Mouse (Mus musculus) midbrain, embryonic 12.5 days (tissue): ENCODE measurements around the gene Wfdc18. TPM values are rescaled to one million over a fixed set of nuclear protein-coding genes. Genes with fewer than 3 reads are reported as not detected.

Source experiments
- ATAC-seq: fragments of 200-750 bp; cut with Nextera tagmentation; 2 replicates; pipeline ENCODE4 v1.8.0; 2017; ENCODE audit warnings: low read depth, moderate TSS enrichment, moderate library complexity; ENCODE audit not compliant: low FRiP score
- H3K27ac ChIP-seq: fragments of 300-500 bp; sonication (generic); replicated peaks from 2 replicates; pipeline ENCODE4 v1.5.1; 2016; ENCODE audit warnings: mild to moderate bottlenecking
- H3K27me3 ChIP-seq: fragments of 300-500 bp; sonication (generic); 2 replicates; pipeline ENCODE4 v1.6.1; 2016; ENCODE audit warnings: mild to moderate bottlenecking
- H3K36me3 ChIP-seq: fragments of 300-500 bp; sonication (generic); 2 replicates; pipeline ENCODE4 v1.6.1; 2016
- H3K4me1 ChIP-seq: fragments of 300-500 bp; sonication (generic); 2 replicates; pipeline ENCODE4 v1.6.1; 2016
- H3K4me2 ChIP-seq: fragments of 300-500 bp; sonication (generic); replicated peaks from 2 replicates; pipeline ENCODE4 v1.6.1; 2016; ENCODE audit warnings: mild to moderate bottlenecking, moderate library complexity
- H3K4me3 ChIP-seq: fragments of 300-500 bp; sonication (generic); 2 replicates; pipeline ENCODE4 v1.5.1; 2016; ENCODE audit warnings: mild to moderate bottlenecking
- H3K9ac ChIP-seq: fragments of 300-500 bp; sonication (generic); replicated peaks from 2 replicates; pipeline ENCODE4 v1.6.1; 2016; ENCODE audit warnings: mild to moderate bottlenecking, moderate library complexity
- H3K9me3 ChIP-seq: fragments of 300-500 bp; sonication (generic); 2 replicates; pipeline ENCODE4 v1.6.1; 2016; ENCODE audit warnings: mild to moderate bottlenecking
- WGBS: fragments of 180-500 bp; shearing (Covaris S2); methylation state at CpG from one replicate; pipeline ENCODE4 v1.1.7; 2016; 5-methylcytosine and 5-hydroxymethylcytosine counted together
- polyA plus RNA-seq: library from polyadenylated mRNA; unstranded; fragments of >200 nt; fragmentation: Nextera tagmentation; extraction: Ambion mirVana; gene quantifications from 2 replicates; pipeline ENCODE4 v1.2.1, GENCODE M21; 2016

Wfdc18 gene
- not detected in 2 replicates for polyA plus RNA-seq

GRCm38 (mm10) chr11:83708715-83709114 is at the start of gene Wfdc18:
Wfdc18 (plus strand) TSS chr11:83709015.
- Histone ChIP-seq H3K9ac (no peak within 1 kb of the TSS), H3K9me3 (no peaks in the 10 kb centered on the region), H3K36me3 (no peaks in the 10 kb centered on the region), H3K4me1 (no peaks in the 10 kb centered on the region), H3K4me2 (no peak within 1 kb of the TSS), H3K27ac (no peak within 1 kb of the TSS), H3K4me3 (no peak within 1 kb of the TSS), H3K27me3 (no peaks in the 10 kb centered on the region)
- ATAC-seq: no peak
- 71% methylated on average over 4 of the region's 4 CpGs for WGBS

GRCm38 (mm10) chr11:83662204-83662603 is 46.6 kb upstream of the Wfdc18 start, which contains the start of gene Ccl4:
Ccl4 (plus strand) TSS chr11:83662584.
- Histone ChIP-seq H3K9me3 (no peaks in the 10 kb centered on the region), H3K27me3 (no peaks in the 10 kb centered on the region), H3K4me2 (no peak within 1 kb of the TSS), H3K36me3 (no peaks in the 10 kb centered on the region), H3K4me1 (no peaks in the 10 kb centered on the region), H3K4me3 (no peak within 1 kb of the TSS), H3K27ac (no peak within 1 kb of the TSS), H3K9ac (no peak within 1 kb of the TSS)
- no peak for ATAC-seq
- WGBS: 79% methylated on average over 6 of the region's 6 CpGs

- Histone ChIP-seq H3K4me3 (no peak overlapping the region), H3K27me3 (no peaks in the 10 kb centered on the region), H3K27ac (no peak overlapping the region), H3K4me1 (no peaks in the 10 kb centered on the region), H3K9ac (no peak overlapping the region), H3K4me2 (no peak overlapping the region), H3K36me3 (no peaks in the 10 kb centered on the region), H3K9me3 (no peaks in the 10 kb centered on the region)
- ATAC-seq: no peak
- 90% methylated on average over 5 of the region's 5 CpGs for WGBS
Observed at GRCm38 (mm10) chr11:83663532-83663931, 45.3 kb upstream of the Wfdc18 start.

DNA sequence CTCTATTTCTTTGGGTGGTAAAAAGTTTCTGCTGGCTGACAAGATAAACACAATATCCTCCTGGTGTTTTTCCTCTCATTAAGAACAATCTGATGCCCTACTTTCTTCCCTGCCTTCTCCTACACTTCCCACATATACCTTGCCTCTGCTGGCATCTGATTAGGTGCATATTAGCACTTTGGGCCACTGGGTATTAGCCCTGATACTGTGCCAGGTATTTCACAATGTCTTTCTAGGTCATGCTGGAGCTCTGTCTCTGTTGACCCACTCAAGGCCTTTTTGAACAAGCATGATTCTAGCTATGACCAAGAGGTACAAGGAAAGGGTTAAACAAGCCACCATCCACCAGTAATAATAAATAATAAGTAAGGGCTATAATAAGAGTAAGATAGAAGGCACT is 37.1 kb upstream of the Wfdc18 start:
- no peak for ATAC-seq
- no peak overlapping the region for H3K4me2 ChIP-seq
- H3K4me3 ChIP-seq: no peak overlapping the region
- H3K9me3 ChIP-seq: no peaks in the 10 kb centered on the region
- no peaks in the 10 kb centered on the region for H3K36me3 ChIP-seq
- no peaks in the 10 kb centered on the region for H3K27me3 ChIP-seq
- H3K4me1 ChIP-seq: no peaks in the 10 kb centered on the region
- no peak overlapping the region for H3K27ac ChIP-seq
- no peak overlapping the region for H3K9ac ChIP-seq

DNA sequence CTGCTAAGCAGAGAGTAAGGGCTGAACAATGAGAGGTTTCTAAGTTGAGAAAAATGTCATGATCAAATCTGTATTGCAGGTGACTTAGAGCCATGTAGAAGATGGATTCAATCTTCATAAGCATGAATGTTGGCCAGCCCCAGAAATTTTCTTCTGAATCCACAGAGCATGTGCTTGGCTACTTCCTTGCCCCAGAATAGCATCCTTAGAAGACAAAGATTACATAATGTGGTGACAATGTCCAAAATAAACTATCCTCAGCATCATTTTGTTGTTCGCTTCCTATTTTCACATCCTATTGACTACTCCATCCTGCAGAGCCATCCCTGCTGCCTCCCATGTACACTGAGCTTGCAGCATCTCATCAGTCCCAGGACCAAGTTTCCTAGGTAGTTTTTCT is 33.1 kb upstream of the Wfdc18 start:
- H3K9ac ChIP-seq: no peak overlapping the region
- no peaks in the 10 kb centered on the region for H3K4me1 ChIP-seq
- no peak overlapping the region for H3K4me2 ChIP-seq
- H3K27ac ChIP-seq: no peak overlapping the region
- H3K36me3 ChIP-seq: no peaks in the 10 kb centered on the region
- H3K9me3 ChIP-seq: no peaks in the 10 kb centered on the region
- no peaks in the 10 kb centered on the region; the same call in 1 of the 2 replicates for H3K27me3 ChIP-seq
- no peak overlapping the region for H3K4me3 ChIP-seq
- ATAC-seq: no peak
- WGBS: 96% methylated on average over 1 of the region's 1 CpGs

- ATAC-seq: no peak
- Histone ChIP-seq H3K4me3 (no peak overlapping the region), H3K4me1 (no peaks in the 10 kb centered on the region), H3K36me3 (no peaks in the 10 kb centered on the region), H3K9ac (no peak overlapping the region), H3K4me2 (no peak overlapping the region), H3K27me3 (no peaks in the 10 kb centered on the region), H3K27ac (no peak overlapping the region), H3K9me3 (no peaks in the 10 kb centered on the region)
- 92% methylated on average over 1 of the region's 1 CpGs for WGBS
Observed at GRCm38 (mm10) chr11:83689918-83690317, 18.9 kb upstream of the Wfdc18 start.

DNA sequence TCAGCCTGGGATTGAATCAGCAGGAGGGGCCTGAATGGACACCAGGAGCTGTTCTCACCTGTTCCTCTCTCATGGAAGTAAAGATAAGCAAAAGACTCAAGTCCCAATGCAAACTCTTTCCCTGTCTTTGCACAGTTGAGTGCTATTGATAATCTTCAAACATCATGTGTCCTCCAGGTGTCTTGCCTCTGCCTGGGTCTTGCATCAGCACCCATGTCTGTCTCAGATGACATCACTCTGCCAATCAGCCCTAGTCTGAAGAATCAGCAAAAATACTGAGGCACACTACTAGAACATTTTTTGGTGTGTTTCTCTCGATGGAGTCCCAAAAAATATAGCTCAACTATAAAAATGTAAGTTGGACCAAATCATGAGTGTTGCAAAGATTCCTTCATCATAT is 16.8 kb upstream of the Wfdc18 start:
- H3K27me3 ChIP-seq: no peaks in the 10 kb centered on the region
- H3K4me1 ChIP-seq: no peaks in the 10 kb centered on the region
- no peaks in the 10 kb centered on the region for H3K9me3 ChIP-seq
- H3K9ac ChIP-seq: no peak overlapping the region
- H3K27ac ChIP-seq: no peak overlapping the region
- no peaks in the 10 kb centered on the region for H3K36me3 ChIP-seq
- no peak overlapping the region for H3K4me3 ChIP-seq
- no peak for ATAC-seq
- 75% methylated on average over 1 of the region's 1 CpGs for WGBS
- H3K4me2 ChIP-seq: no peak overlapping the region

GRCm38 (mm10) chr11:83703705-83704104 is 5.1 kb upstream of the Wfdc18 start, which contains the start of gene Wfdc17:
Wfdc17 (plus strand) TSS chr11:83703991.
- Histone ChIP-seq H3K9ac (no peak within 1 kb of the TSS), H3K27ac (no peak within 1 kb of the TSS), H3K9me3 (no peaks in the 10 kb centered on the region), H3K4me1 (no peaks in the 10 kb centered on the region), H3K36me3 (no peaks in the 10 kb centered on the region), H3K4me3 (no peak within 1 kb of the TSS), H3K27me3 (no peaks in the 10 kb centered on the region), H3K4me2 (no peak within 1 kb of the TSS)
- no peak for ATAC-seq
- 83% methylated on average over 1 of the region's 1 CpGs for WGBS

DNA sequence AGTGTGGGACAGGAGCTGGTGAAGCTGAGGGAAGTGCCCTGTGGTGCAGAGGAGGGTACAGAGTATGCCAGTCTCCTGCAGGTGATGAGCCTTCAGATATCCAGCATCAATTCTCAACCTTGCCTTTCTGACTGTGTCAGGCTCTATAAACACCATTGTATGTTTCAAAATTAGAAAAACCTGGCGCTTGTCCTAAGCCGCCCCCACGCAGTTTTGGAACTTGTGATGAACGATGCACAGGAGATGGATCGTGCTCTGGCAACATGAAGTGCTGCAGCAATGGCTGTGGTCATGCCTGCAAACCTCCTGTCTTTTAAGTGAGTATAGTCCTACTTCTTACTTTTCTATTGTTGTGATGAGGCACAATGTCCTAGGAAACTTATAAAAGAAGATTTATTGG is 868 bp downstream of the Wfdc18 start:
- Histone ChIP-seq H3K4me1 (no peaks in the 10 kb centered on the region), H3K36me3 (no peaks in the 10 kb centered on the region), H3K27ac (no peak overlapping the region), H3K4me3 (no peak overlapping the region), H3K9ac (no peak overlapping the region), H3K4me2 (no peak overlapping the region), H3K9me3 (no peaks in the 10 kb centered on the region), H3K27me3 (no peaks in the 10 kb centered on the region)
- ATAC-seq: no peak
- WGBS: 95% methylated on average over 5 of the region's 5 CpGs

DNA sequence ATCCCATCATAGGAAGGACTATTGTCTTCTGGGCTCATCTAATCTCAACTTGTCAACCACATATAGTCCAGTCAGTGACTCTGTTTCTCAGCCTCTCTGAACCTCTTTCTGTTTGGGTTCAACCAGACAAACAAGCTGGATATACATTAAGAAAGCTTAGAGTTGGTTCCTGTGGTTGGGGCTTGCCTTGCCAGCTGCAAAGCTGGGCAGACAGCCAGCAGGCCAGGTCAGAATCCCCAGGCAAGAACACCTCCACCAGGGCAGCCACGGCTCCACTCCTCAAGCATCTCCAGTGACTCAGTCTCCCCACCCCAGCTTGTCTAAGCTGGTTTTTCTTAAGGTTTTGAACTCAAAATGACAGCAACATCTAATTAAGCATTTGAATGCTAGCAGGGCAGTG is 3.9 kb downstream of the Wfdc18 start:
- ATAC-seq: no peak
- H3K9ac ChIP-seq: no peak overlapping the region
- WGBS: 87% methylated on average over 1 of the region's 1 CpGs

GRCm38 (mm10) chr11:83713925-83714324 is 5.1 kb downstream of the Wfdc18 start:
- H3K36me3 ChIP-seq: no peaks in the 10 kb centered on the region
- no peaks in the 10 kb centered on the region for H3K4me1 ChIP-seq
- WGBS: 82% methylated on average over 2 of the region's 2 CpGs
- no peaks in the 10 kb centered on the region for H3K9me3 ChIP-seq
- H3K27ac ChIP-seq: no peak overlapping the region
- no peak overlapping the region for H3K4me2 ChIP-seq
- H3K4me3 ChIP-seq: no peak overlapping the region
- no peak overlapping the region for H3K9ac ChIP-seq
- ATAC-seq: no peak
- no peaks in the 10 kb centered on the region; the same call in 1 of the 2 replicates for H3K27me3 ChIP-seq

More for the DNA sequence above, 3.9 kb downstream of the Wfdc18 start:
- H3K9me3 ChIP-seq: no peaks in the 10 kb centered on the region
- no peaks in the 10 kb centered on the region for H3K4me1 ChIP-seq
- no peak overlapping the region for H3K4me3 ChIP-seq
- no peaks in the 10 kb centered on the region for H3K36me3 ChIP-seq
- no peak overlapping the region for H3K27ac ChIP-seq
- H3K4me2 ChIP-seq: no peak overlapping the region
- H3K27me3 ChIP-seq: no peaks in the 10 kb centered on the region; the same call in 1 of the 2 replicates

DNA sequence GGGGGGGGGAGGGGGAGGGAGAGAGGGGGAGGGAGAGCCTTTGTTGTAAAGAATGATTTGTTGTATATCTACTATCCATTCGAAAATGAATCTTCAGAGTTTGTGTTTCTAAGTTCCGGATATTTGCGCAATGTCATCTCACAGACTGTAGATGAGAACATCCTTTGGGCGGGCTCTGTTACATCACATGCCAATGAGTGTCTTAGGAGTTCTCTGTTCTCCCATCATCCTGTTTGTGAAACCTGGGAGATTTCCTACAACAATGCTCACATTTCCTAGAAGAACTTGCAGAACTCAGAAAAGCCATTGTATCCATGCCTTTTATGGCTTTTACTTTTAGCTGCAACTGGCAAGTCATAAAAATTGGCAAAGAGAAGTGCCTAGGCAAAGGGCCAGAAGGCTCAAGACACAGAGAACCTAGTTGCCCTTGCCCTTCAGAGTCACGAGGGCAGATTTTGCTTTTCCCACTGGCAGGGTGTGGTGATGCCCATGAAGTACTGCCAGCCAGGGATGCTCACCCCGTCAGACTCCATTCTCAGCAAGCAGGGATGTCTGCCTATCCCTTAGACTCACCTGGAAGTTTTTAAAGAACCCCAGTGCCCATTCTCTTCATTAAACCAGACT is 8.3 kb downstream of the Wfdc18 start:
- no peaks in the 10 kb centered on the region for H3K4me1 ChIP-seq
- no peak overlapping the region for H3K4me2 ChIP-seq
- H3K36me3 ChIP-seq: no peaks in the 10 kb centered on the region
- no peaks in the 10 kb centered on the region for H3K9me3 ChIP-seq
- WGBS: 88% methylated on average over 6 of the region's 6 CpGs
- H3K4me3 ChIP-seq: no peak overlapping the region
- no peaks in the 10 kb centered on the region; the same call in 1 of the 2 replicates for H3K27me3 ChIP-seq
- no peak overlapping the region for H3K27ac ChIP-seq
- ATAC-seq: no peak
- H3K9ac ChIP-seq: no peak overlapping the region

DNA sequence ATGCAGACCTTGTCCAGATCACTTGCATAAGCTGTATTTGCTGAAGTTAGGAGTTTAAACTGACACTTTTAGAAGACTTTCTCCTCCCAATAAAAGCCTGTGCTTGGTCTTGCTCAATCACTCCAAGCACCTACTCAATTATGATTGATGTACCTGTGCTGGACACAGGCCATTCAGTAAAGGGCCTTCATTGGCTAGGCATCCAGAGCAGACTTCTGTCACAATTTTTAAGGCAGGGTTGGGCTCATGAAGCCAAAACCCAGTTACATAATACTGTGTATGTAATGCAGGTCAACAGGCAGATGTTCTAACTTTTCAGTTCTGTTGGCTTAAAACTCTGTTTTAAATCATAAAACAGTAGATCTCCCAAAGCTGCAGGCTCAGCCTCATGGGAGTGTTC is 12.0 kb downstream of the Wfdc18 start:
- Histone ChIP-seq H3K36me3 (no peaks in the 10 kb centered on the region), H3K27ac (no peak overlapping the region), H3K27me3 (no peaks in the 10 kb centered on the region; the same call in 1 of the 2 replicates), H3K4me2 (no peak overlapping the region), H3K4me3 (no peak overlapping the region), H3K9ac (no peak overlapping the region), H3K9me3 (no peaks in the 10 kb centered on the region), H3K4me1 (no peaks in the 10 kb centered on the region)
- ATAC-seq: no peak
